Mouse (Mus musculus): Measurements from ENCODE around the gene Nrxn1.
"Not testable (repeated sequence)": the region's sequence is repeated elsewhere in the genome, so short reads cannot be mapped to it uniquely, and the experiment has no call there.

DNA sequence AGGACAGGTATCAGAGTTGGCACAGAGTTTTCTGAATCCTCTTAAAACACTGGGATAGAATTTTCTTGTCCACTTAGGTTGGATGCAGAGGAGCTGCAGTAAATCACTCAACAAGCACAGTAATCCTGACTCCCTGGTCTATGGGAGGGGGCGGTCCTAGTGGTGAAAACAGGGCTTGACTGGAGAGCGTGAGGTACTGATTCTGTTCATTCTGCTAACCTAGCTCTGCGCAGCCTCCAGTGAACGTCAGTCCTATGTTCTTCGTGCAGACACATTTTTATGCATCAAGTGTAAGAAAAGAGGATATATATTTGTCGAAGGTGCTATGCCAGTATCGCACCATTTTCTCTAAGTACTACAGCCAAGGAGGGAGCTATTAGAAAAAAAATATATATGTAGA is 588.9 kb downstream of the Nrxn1 start:
- not testable (repeated sequence) for TF ChIP-seq CTCF (IDR thresholded peaks at IDR 0.05); EP300 (IDR thresholded peaks at IDR 0.05; ENCODE audit: insufficient read depth, low read depth, low read length)
